Mouse (Mus musculus): ENCODE data around the gene Rgcc.

DNA sequence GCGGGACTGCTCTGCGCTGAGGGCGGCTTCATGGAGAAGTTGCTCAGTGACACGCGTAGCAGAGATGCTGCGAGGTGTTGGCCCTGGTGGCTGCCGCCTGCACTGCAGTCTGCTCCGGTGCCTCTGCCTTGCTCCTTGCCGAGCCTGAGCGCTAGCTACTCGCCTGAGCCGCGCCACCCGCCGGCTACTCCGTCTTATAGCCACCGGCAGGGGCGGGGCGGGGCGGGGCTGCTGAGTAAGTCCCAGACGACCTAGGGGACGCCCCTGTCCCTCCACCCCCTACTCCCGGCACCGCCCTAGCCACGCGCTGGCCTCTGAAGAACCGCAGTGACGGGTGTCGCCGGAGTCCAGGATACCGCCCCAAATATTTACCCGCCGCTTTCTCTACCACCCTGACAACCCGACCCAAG lies at the start of gene Rgcc:
- TF ChIP-seq EP300 (IDR thresholded peaks at IDR 0.05) (peak; percentile 67; the same call in 1 of the 2 replicates), CTCF (IDR thresholded peaks at IDR 0.05) (peak; percentile 96)

Data from lung, postnatal 0 days (tissue).